Mouse (Mus musculus): ENCODE measurements around the gene Mier2. TPM values are rescaled to one million over a fixed set of nuclear protein-coding genes. Genes with fewer than 3 reads are reported as not detected.

The Mier2 gene
- polyA plus RNA-seq, 1 experiment from 2014 or later, result 20.5 TPM

DNA sequence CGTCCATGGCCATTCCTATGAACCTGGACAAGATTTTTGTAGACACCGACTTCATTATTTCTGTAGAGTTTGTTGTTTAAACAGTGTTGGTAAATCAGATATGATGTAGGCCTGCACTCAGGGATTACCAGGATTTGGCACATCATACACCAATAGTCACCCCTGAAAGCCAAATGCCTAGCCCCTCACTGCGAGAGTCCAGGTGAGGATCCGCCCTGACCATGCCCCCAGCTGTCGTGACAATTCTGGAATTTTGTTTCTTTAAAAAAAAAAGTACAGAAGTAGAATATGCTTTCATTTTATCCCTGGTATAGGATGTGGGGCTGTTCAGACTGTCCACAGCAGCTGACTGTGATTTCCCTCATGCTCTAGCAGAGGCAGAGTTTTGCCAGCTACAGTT lies 14.9 kb upstream of the Mier2 start:
- H3K27me3 ChIP-seq (replicated peaks; ENCODE audit: insufficient read depth, low read length), result no peaks in the 10 kb centered on the region
- ATAC-seq (no peak), DNase-seq (ENCODE audit: low spot score) (no peak)
- H3K9me3 ChIP-seq (ENCODE audit: low read length), result no peaks in the 10 kb centered on the region
- no peaks in the 10 kb centered on the region for H3K4me1 ChIP-seq (ENCODE audit: insufficient read depth, low read depth, low read length)
- H3K9ac ChIP-seq (replicated peaks; ENCODE audit: low read depth), result no peak overlapping the region
- no peak overlapping the region for H3K4me3 ChIP-seq (ENCODE audit: low read depth, low read length)
- H3K36me3 ChIP-seq (ENCODE audit: insufficient read depth, low read length), result no peaks in the 10 kb centered on the region
- no peak overlapping the region for H3K27ac ChIP-seq (ENCODE audit: low read length)
- H3K4me2 ChIP-seq (replicated peaks; ENCODE audit: low read depth, low read length), result no peak overlapping the region
- 84% methylated on average over 5 of the region's 5 CpGs for WGBS
- no peak for TF ChIP-seq CTCF (IDR thresholded peaks at IDR 0.05)
- TF ChIP-seq EP300 (IDR thresholded peaks at IDR 0.05), result no peak

DNA sequence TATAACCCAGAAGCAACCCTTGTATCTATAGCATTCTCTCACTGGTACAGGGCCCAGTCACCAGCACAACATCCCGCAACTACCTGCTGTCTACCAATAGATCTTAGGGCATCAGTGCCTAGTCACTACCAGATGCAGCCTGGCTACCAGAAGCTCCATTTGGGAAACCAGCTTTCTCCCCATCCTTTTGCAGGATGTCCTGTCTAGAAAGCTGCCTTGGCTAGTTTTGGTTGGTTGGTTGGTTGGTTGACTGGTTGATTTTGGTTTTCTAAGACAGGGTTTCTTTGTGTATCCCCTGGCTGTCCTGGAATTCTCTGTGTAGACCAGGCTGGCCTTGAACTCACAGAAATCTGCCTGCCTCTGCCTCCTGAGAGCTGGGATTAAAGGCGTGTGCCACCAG lies 4.7 kb upstream of the Mier2 start:
- ATAC-seq (no peak), DNase-seq (ENCODE audit: low spot score) (no peak)
- Histone ChIP-seq H3K4me3 (ENCODE audit: low read depth, low read length) (no peak overlapping the region), H3K9ac (replicated peaks; ENCODE audit: low read depth) (no peak overlapping the region), H3K4me1 (ENCODE audit: insufficient read depth, low read depth, low read length) (no peaks in the 10 kb centered on the region), H3K9me3 (ENCODE audit: low read length) (no peaks in the 10 kb centered on the region), H3K4me2 (replicated peaks; ENCODE audit: low read depth, low read length) (no peak overlapping the region), H3K36me3 (ENCODE audit: insufficient read depth, low read length) (no peaks in the 10 kb centered on the region), H3K27me3 (replicated peaks; ENCODE audit: insufficient read depth, low read length) (no peaks in the 10 kb centered on the region), H3K27ac (ENCODE audit: low read length) (no peak overlapping the region)
- WGBS, result 82% methylated on average over 2 of the region's 2 CpGs
- TF ChIP-seq EP300 (IDR thresholded peaks at IDR 0.05) (no peak), CTCF (IDR thresholded peaks at IDR 0.05) (no peak)

DNA sequence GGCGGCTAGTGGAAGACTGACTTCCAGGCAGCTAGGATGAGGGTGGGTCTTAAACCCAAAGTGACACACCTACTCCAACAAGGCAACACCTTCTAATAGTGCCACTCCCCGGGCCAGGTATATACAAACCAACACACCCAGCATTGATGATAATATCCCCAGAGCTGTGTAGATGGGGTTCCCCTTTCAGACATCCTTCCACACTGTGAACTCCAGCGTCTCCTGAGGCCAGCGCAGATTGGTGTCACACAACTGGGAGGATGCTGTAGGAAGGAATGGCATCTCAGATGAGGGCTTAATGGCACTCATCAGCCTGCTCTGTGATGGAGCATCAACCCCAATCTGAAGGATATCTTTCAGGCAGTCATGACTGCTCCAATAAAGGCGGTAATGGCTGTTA lies 2.5 kb upstream of the Mier2 start:
- TF ChIP-seq CTCF (IDR thresholded peaks at IDR 0.05), result no peak

DNA sequence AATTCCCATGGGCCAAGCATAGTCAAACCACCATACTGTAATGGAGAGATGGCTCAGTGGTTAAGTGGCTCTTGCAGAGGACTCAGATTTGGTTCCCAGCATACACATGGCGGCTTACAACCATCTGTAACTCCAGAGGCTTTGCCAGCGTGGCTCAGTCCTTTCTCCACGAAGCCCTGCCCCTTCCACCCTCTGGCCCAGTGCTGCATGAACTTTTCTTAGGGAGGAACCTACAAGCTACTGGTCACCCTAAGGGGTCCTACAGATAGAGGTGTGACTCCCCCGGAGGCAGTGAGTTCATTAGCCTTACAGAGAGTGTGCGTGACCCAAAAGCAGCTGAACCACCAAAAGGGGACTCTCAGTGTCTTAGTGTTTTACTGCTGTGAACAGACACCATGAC lies 2.0 kb upstream of the Mier2 start:
- Histone ChIP-seq H3K4me3 (ENCODE audit: low read depth, low read length) (no peak overlapping the region), H3K4me2 (replicated peaks; ENCODE audit: low read depth, low read length) (no peak overlapping the region), H3K9me3 (ENCODE audit: low read length) (no peaks in the 10 kb centered on the region), H3K4me1 (ENCODE audit: insufficient read depth, low read depth, low read length) (peaks cover 8% of the 10 kb centered on the region; the same call in 1 of the 2 replicates), H3K36me3 (ENCODE audit: insufficient read depth, low read length) (no peaks in the 10 kb centered on the region), H3K27me3 (replicated peaks; ENCODE audit: insufficient read depth, low read length) (no peaks in the 10 kb centered on the region), H3K9ac (replicated peaks; ENCODE audit: low read depth) (no peak overlapping the region), H3K27ac (ENCODE audit: low read length) (no peak overlapping the region)
- no peak for ATAC-seq
- DNase-seq (ENCODE audit: low spot score), result no peak
- no peak for TF ChIP-seq CTCF (IDR thresholded peaks at IDR 0.05)
- no peak for TF ChIP-seq EP300 (IDR thresholded peaks at IDR 0.05)
- whole genome bisulfite sequencing, result 88% methylated on average over 5 of the region's 5 CpGs

More for the DNA sequence above, 2.5 kb upstream of the Mier2 start:
- no peak overlapping the region for H3K9ac ChIP-seq (replicated peaks; ENCODE audit: low read depth)
- 92% methylated on average over 5 of the region's 5 CpGs for WGBS
- ATAC-seq, result no peak
- H3K27ac ChIP-seq (ENCODE audit: low read length), result no peak overlapping the region
- no peaks in the 10 kb centered on the region for H3K27me3 ChIP-seq (replicated peaks; ENCODE audit: insufficient read depth, low read length)
- no peaks in the 10 kb centered on the region for H3K9me3 ChIP-seq (ENCODE audit: low read length)
- no peaks in the 10 kb centered on the region for H3K36me3 ChIP-seq (ENCODE audit: insufficient read depth, low read length)
- H3K4me3 ChIP-seq (ENCODE audit: low read depth, low read length), result no peak overlapping the region
- H3K4me2 ChIP-seq (replicated peaks; ENCODE audit: low read depth, low read length), result no peak overlapping the region
- H3K4me1 ChIP-seq (ENCODE audit: insufficient read depth, low read depth, low read length), result peaks cover 8% of the 10 kb centered on the region; the same call in 1 of the 2 replicates
- DNase-seq (ENCODE audit: low spot score), result no peak

DNA sequence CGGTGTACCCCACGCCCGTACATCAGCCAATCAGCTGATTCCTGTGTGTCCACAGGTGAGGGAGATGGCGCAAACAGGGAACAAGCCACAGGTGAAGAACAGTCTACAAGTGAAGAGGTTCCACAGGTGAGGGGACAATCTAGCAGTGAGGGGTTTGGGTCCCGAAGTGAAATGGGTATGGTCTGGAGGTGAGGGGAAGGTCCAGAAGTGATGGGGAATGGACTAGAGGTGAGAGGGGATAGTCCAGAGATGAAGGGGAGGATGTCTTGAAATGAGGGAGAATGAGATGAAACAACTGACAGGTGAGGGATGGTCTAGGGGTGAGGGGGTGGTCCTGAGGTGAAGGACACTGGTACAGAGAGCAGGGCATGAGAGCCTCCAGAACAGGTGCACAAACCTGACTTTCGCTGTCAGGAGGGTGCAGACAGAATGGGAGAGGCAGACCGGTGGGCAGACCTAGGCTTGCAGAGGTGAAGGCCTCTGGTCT lies 282 bp upstream of the Mier2 start:
- peaks cover 8% of the 10 kb centered on the region; the same call in 1 of the 2 replicates for H3K4me1 ChIP-seq (ENCODE audit: insufficient read depth, low read depth, low read length)
- H3K4me3 ChIP-seq (ENCODE audit: low read depth, low read length), result peak overlapping the region; percentile 79
- TF ChIP-seq CTCF (IDR thresholded peaks at IDR 0.05) (no peak), EP300 (IDR thresholded peaks at IDR 0.05) (no peak)
- H3K9me3 ChIP-seq (ENCODE audit: low read length), result no peaks in the 10 kb centered on the region
- no peak overlapping the region for H3K27ac ChIP-seq (ENCODE audit: low read length)
- H3K9ac ChIP-seq (replicated peaks; ENCODE audit: low read depth), result peak overlapping the region; percentile 72
- ATAC-seq, result no peak
- no peaks in the 10 kb centered on the region for H3K27me3 ChIP-seq (replicated peaks; ENCODE audit: insufficient read depth, low read length)
- no peaks in the 10 kb centered on the region for H3K36me3 ChIP-seq (ENCODE audit: insufficient read depth, low read length)
- DNase-seq (ENCODE audit: low spot score), result no peak
- WGBS, result 24% methylated on average over 7 of the region's 7 CpGs
- peak overlapping the region; percentile 95 for H3K4me2 ChIP-seq (replicated peaks; ENCODE audit: low read depth, low read length)

DNA sequence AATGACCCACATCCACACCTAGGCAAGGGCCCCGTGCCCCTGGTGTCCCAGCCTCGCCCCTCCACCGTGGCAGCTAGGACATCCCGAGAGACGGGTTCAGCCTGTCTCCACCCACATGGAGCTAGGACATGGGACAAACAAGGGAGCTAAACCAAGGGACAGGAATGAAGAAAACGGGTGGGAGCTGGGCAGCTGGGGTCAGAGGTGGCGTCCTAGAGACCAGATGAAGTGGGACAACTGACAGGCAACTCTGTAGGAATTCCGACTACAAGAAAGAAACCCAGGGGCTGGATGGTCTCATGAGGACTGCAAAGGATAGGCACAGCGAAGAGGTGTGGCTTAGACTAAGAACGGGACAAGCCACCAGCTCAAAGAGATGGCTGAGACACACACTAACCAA lies 1.3 kb downstream of the Mier2 start:
- H3K27me3 ChIP-seq (replicated peaks; ENCODE audit: insufficient read depth, low read length), result no peaks in the 10 kb centered on the region
- no peak for DNase-seq (ENCODE audit: low spot score)
- no peaks in the 10 kb centered on the region for H3K9me3 ChIP-seq (ENCODE audit: low read length)
- TF ChIP-seq CTCF (IDR thresholded peaks at IDR 0.05), result no peak
- no peak for TF ChIP-seq EP300 (IDR thresholded peaks at IDR 0.05)
- ATAC-seq, result no peak
- H3K4me3 ChIP-seq (ENCODE audit: low read depth, low read length), result peak overlapping the region; percentile 79; the same call in 1 of the 2 replicates
- WGBS, result 21% methylated on average over 10 of the region's 10 CpGs
- H3K4me2 ChIP-seq (replicated peaks; ENCODE audit: low read depth, low read length), result peak overlapping the region; percentile 95
- H3K4me1 ChIP-seq (ENCODE audit: insufficient read depth, low read depth, low read length), result peaks cover 8% of the 10 kb centered on the region; the same call in 1 of the 2 replicates
- H3K36me3 ChIP-seq (ENCODE audit: insufficient read depth, low read length), result peaks cover 3% of the 10 kb centered on the region; the same call in 1 of the 2 replicates
- H3K27ac ChIP-seq (ENCODE audit: low read length), result no peak overlapping the region
- no peak overlapping the region; the same call in 1 of the 2 replicates for H3K9ac ChIP-seq (replicated peaks; ENCODE audit: low read depth)

DNA sequence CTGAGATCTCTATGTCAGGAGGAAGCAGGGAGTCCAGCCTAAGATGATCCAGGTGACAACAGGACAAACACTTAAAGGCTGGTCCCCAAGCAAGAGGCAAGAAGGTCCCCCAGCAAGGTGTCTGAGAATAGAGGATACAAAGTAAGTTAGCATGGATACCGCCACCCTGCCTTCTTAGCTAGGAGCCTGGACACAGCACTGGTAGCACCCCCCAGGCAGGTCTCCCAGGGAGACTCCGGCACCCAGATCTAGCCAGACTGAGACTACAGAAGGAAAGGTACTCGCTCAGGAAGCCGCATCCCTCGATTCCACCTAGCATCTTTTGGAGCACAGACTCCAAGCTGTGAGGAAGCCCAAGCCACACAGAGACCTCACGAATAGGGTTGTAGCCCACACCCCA lies 1.8 kb downstream of the Mier2 start:
- peaks cover 8% of the 10 kb centered on the region; the same call in 1 of the 2 replicates for H3K4me1 ChIP-seq (ENCODE audit: insufficient read depth, low read depth, low read length)
- TF ChIP-seq EP300 (IDR thresholded peaks at IDR 0.05), result no peak
- TF ChIP-seq CTCF (IDR thresholded peaks at IDR 0.05), result no peak
- H3K9ac ChIP-seq (replicated peaks; ENCODE audit: low read depth), result no peak overlapping the region
- no peaks in the 10 kb centered on the region for H3K27me3 ChIP-seq (replicated peaks; ENCODE audit: insufficient read depth, low read length)
- ATAC-seq (no peak), DNase-seq (ENCODE audit: low spot score) (no peak)
- H3K4me3 ChIP-seq (ENCODE audit: low read depth, low read length), result no peak overlapping the region
- WGBS, result 85% methylated on average over 6 of the region's 6 CpGs
- H3K4me2 ChIP-seq (replicated peaks; ENCODE audit: low read depth, low read length), result no peak overlapping the region
- no peak overlapping the region for H3K27ac ChIP-seq (ENCODE audit: low read length)
- no peaks in the 10 kb centered on the region for H3K9me3 ChIP-seq (ENCODE audit: low read length)
- peaks cover 9% of the 10 kb centered on the region; the same call in 1 of the 2 replicates for H3K36me3 ChIP-seq (ENCODE audit: insufficient read depth, low read length)
